Mouse (Mus musculus): ENCODE data around the gene 1700029I15Rik.
A peak's percentile ranks its signal among the peaks of the same experiment; 100 is the strongest.

1700029I15Rik gene

GRCm38 (mm10) chr2:92381901-92382588 lies at the start of gene 1700029I15Rik:
1700029I15Rik (plus strand) TSS chr2:92382538.
- no peak for DNase-seq (ENCODE audit: low read depth, low spot score)

GRCm38 (mm10) chr2:92342418-92342817 lies 39.9 kb upstream of the 1700029I15Rik start:
- DNase-seq (ENCODE audit: low read depth, low spot score): no peak

GRCm38 (mm10) chr2:92347191-92347590 lies 35.1 kb upstream of the 1700029I15Rik start:
- no peak for DNase-seq (ENCODE audit: low read depth, low spot score)

GRCm38 (mm10) chr2:92349589-92350425 lies 32.5 kb upstream of the 1700029I15Rik start:
- no peak for DNase-seq (ENCODE audit: low read depth, low spot score)

GRCm38 (mm10) chr2:92350686-92351085 lies 31.7 kb upstream of the 1700029I15Rik start:
- DNase-seq (ENCODE audit: low read depth, low spot score): no peak

GRCm38 (mm10) chr2:92353402-92353801 lies 28.9 kb upstream of the 1700029I15Rik start:
- no peak for DNase-seq (ENCODE audit: low read depth, low spot score)

GRCm38 (mm10) chr2:92354224-92354623 lies 28.1 kb upstream of the 1700029I15Rik start:
- no peak for DNase-seq (ENCODE audit: low read depth, low spot score)

- DNase-seq (ENCODE audit: low read depth, low spot score): no peak
Measured at GRCm38 (mm10) chr2:92359301-92359700, 23.0 kb upstream of the 1700029I15Rik start.

- DNase-seq (ENCODE audit: low read depth, low spot score): no peak
Measured at GRCm38 (mm10) chr2:92360186-92360823, 22.0 kb upstream of the 1700029I15Rik start.

GRCm38 (mm10) chr2:92360893-92361292 lies 21.4 kb upstream of the 1700029I15Rik start:
- DNase-seq (ENCODE audit: low read depth, low spot score): no peak

GRCm38 (mm10) chr2:92361795-92362194 lies 20.5 kb upstream of the 1700029I15Rik start:
- no peak for DNase-seq (ENCODE audit: low read depth, low spot score)

GRCm38 (mm10) chr2:92362571-92363228 lies 19.6 kb upstream of the 1700029I15Rik start:
- no peak for DNase-seq (ENCODE audit: low read depth, low spot score)

GRCm38 (mm10) chr2:92364086-92364485 lies 18.3 kb upstream of the 1700029I15Rik start:
- no peak for DNase-seq (ENCODE audit: low read depth, low spot score)

GRCm38 (mm10) chr2:92365568-92365967 lies 16.8 kb upstream of the 1700029I15Rik start:
- no peak for DNase-seq (ENCODE audit: low read depth, low spot score)

- DNase-seq (ENCODE audit: low read depth, low spot score): no peak
Measured at GRCm38 (mm10) chr2:92367383-92368029, 14.8 kb upstream of the 1700029I15Rik start.

GRCm38 (mm10) chr2:92370375-92370774 lies 12.0 kb upstream of the 1700029I15Rik start:
- no peak for DNase-seq (ENCODE audit: low read depth, low spot score)

- DNase-seq (ENCODE audit: low read depth, low spot score): peak; percentile 67
Measured at GRCm38 (mm10) chr2:92370821-92371805, 11.2 kb upstream of the 1700029I15Rik start.

- no peak for DNase-seq (ENCODE audit: low read depth, low spot score)
Measured at GRCm38 (mm10) chr2:92371971-92372690, 10.2 kb upstream of the 1700029I15Rik start.

GRCm38 (mm10) chr2:92372767-92373436 lies 9.4 kb upstream of the 1700029I15Rik start:
- no peak for DNase-seq (ENCODE audit: low read depth, low spot score)

All from embryo, embryonic 11.5 days (tissue).